Mouse (Mus musculus) G1E (cell line): ENCODE measurements around the gene Fip1l1.

Experiments used
- CTCF ChIP-seq: IDR thresholded peaks from 2 replicates; pipeline ENCODE4 v1.5.1; 2012; ENCODE audit warnings: low read depth, low read length, inconsistent platforms, mixed read lengths
- GATA1 ChIP-seq: IDR thresholded peaks from 2 replicates; pipeline ENCODE4 v1.6.1; 2012; ENCODE audit warnings: borderline replicate concordance, low read length, inconsistent platforms, mixed read lengths
- TAL1 ChIP-seq: conservative IDR thresholded peaks from 2 replicates; pipeline ENCODE4 v1.6.1; 2012; ENCODE audit warnings: low read depth, low read length, inconsistent platforms, mixed read lengths

DNA sequence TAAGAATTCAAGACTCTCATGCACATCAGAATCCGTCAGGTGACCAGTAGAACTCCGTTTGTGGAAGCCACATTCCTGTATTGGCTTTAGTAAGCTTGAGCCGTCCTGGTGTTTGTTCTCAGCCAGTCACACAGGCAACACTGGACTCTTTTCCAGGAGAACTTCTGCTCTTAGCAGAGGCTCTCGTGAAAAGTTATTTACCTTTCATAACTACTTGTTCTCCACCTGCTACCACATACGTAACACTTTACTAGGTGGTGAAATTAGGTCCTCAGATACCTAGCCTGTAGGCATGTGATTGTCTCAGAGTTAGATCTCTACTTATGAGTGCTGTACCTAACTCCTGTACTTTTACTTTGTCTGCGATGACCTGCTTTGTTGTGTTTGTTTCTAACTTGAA lies 36.5 kb downstream of the Fip1l1 start:
- TF ChIP-seq TAL1 (no peak), GATA1 (no peak), CTCF (no peak)
